Mouse (Mus musculus): ENCODE measurements around the gene Sec31b. TPM values are rescaled to one million over a fixed set of nuclear protein-coding genes. Genes with fewer than 3 reads are reported as not detected.

Sec31b gene
- polyA plus RNA-seq, 1 experiment from 2014 or later, result 0.38 TPM

DNA sequence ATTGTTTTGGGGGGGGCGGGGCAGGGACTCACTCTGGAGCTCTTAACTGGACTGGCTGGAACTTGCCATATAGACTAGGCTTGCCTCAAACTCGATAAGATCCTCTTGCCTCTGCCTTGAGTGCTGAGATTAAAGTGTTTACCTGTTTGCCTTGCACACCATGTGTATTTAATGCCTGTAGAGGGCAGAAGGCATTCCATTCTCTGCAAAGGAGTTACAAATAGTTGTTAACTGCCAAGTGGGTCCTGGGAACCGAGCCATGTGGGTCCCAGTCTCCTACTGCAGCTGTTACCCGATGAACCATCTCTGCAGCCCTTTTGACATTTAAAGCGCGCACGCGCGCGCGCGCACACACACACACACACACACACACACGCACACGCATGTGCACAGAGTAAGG, 18.3 kb upstream of the Sec31b start:
- WGBS, result 92% methylated on average over 14 of the region's 14 CpGs
- ATAC-seq (ENCODE audit: insufficient number of reproducible peaks, insufficient read depth, low FRiP score, low TSS enrichment), result no peak
- Histone ChIP-seq H3K27me3 (no peaks in the 10 kb centered on the region), H3K4me2 (replicated peaks) (peak overlapping the region; percentile 88), H3K9ac (no peak overlapping the region), H3K9me3 (no peaks in the 10 kb centered on the region), H3K27ac (no peak overlapping the region), H3K4me3 (peak overlapping the region; percentile 56; the same call in 1 of the 2 replicates), H3K36me3 (peaks cover 40% of the 10 kb centered on the region), H3K4me1 (peaks cover 17% of the 10 kb centered on the region)

DNA sequence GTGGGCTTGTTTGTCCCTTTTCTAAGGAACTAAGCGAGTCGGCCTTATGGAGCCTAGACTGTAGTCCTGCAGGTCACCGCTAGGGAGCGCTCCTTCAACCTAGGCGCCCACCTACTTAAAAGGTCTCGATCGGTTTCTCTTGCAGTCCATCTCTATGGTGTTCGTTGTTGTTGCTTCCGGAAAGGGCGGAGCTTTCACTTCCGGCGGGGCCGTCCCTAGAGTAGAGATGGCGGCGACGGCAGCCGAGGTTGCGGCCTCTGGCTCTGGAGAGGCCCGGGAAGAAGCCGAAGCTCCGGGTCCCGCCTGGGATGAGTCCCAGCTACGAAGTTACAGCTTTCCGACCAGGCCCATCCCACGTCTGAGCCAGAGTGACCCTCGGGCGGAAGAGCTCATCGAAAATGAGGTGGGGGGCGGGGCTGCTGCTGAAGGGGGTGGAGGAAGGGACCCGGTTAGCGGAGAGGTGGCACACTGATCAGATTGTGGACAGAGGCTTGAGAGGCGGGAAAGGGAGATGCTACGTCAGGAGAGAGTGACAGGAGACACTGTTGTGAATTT, 17.1 kb upstream of the Sec31b start, which contains the start of gene Hif1an:
Gene Hif1an, plus strand, starts transcription at position 199 of the 555 bp plus-strand sequence.
- Histone ChIP-seq H3K9me3 (no peaks in the 10 kb centered on the region), H3K27ac (peak within 1 kb of the TSS; percentile 43; the same call in 1 of the 2 replicates), H3K4me1 (peaks cover 17% of the 10 kb centered on the region), H3K27me3 (no peaks in the 10 kb centered on the region), H3K4me2 (replicated peaks) (peak within 1 kb of the TSS; percentile 88), H3K4me3 (peak within 1 kb of the TSS; percentile 56), H3K9ac (peak within 1 kb of the TSS; percentile 57), H3K36me3 (peaks cover 27% of the 10 kb centered on the region)
- peak; percentile 94 for ATAC-seq (ENCODE audit: insufficient number of reproducible peaks, insufficient read depth, low FRiP score, low TSS enrichment)
- WGBS, result under 1% methylated on average over 33 of the region's 33 CpGs

DNA sequence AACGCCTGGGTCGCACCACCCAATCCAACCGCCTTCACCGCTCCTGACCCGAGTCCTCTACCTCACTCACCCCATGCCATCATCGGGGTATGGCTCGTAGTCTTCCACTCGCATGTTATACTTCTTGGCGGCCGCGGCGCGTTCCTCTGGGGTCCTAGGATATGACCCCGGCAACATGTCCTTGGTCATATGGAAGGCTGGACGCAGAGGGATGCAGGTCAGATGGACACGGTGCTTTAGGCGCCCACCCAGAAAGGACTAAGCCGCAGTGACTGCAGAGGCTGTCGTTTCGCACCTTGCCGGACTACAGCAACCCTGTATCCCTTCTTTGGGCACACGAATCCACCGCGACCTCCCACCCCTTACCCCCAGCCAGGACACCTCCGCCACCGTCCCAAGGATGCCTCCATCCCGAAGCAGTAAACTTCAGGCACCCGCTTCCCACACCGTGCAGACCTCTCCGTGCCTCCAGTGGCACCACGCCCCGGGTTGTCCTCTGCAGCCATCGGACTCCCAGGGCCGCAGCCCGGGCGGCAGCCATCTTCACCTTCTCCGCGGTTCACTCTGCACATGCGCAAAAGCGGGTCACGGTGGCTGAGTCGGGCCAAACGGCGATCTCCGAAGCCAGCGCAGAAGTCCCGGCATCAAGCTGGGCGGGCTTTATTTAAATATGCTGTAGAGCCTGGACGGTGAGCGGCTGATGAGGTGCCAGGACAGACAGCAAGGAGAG, 9.4 kb upstream of the Sec31b start, which contains the start of gene Ndufb8:
Gene Ndufb8, minus strand, starts transcription at position 580 of the 730 bp plus-strand sequence.
- H3K27ac ChIP-seq, result peak within 1 kb of the TSS; percentile 46; the same call in 1 of the 2 replicates
- H3K9ac ChIP-seq, result peak within 1 kb of the TSS; percentile 83
- peak within 1 kb of the TSS; percentile 93 for H3K4me3 ChIP-seq
- H3K27me3 ChIP-seq, result no peaks in the 10 kb centered on the region
- ATAC-seq (ENCODE audit: insufficient number of reproducible peaks, insufficient read depth, low FRiP score, low TSS enrichment), result peak; percentile 88
- H3K36me3 ChIP-seq, result peaks cover 34% of the 10 kb centered on the region
- H3K9me3 ChIP-seq, result no peaks in the 10 kb centered on the region
- peak within 1 kb of the TSS; percentile 90 for H3K4me2 ChIP-seq (replicated peaks)
- H3K4me1 ChIP-seq, result peaks cover 7% of the 10 kb centered on the region
- under 1% methylated on average over 50 of the region's 50 CpGs for WGBS

DNA sequence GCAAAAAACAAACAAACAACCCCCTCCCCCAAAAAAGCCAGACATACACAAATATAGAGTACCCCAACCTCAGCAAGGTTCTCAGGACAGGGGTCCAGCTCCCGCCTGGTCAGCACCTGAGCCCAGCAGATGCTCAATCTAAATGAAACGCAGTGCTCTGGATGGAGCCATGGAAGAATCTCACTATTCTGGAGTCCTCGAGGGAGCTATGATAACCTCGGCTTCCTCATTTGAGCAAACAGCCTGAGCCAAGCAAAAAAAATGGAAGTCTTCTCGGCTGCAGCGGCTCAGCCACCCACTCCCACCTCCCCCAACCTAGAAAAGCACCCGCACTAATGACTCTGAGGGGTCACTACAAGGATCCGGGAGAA, 8.8 kb upstream of the Sec31b start:
- H3K9ac ChIP-seq, result peak overlapping the region; percentile 83
- peaks cover 40% of the 10 kb centered on the region for H3K36me3 ChIP-seq
- H3K27me3 ChIP-seq, result no peaks in the 10 kb centered on the region
- no peak for ATAC-seq (ENCODE audit: insufficient number of reproducible peaks, insufficient read depth, low FRiP score, low TSS enrichment)
- peak overlapping the region; percentile 93 for H3K4me3 ChIP-seq
- peaks cover 7% of the 10 kb centered on the region for H3K4me1 ChIP-seq
- WGBS, result 5% methylated on average over 8 of the region's 8 CpGs
- H3K4me2 ChIP-seq (replicated peaks), result peak overlapping the region; percentile 90
- H3K9me3 ChIP-seq, result no peaks in the 10 kb centered on the region
- H3K27ac ChIP-seq, result no peak overlapping the region

DNA sequence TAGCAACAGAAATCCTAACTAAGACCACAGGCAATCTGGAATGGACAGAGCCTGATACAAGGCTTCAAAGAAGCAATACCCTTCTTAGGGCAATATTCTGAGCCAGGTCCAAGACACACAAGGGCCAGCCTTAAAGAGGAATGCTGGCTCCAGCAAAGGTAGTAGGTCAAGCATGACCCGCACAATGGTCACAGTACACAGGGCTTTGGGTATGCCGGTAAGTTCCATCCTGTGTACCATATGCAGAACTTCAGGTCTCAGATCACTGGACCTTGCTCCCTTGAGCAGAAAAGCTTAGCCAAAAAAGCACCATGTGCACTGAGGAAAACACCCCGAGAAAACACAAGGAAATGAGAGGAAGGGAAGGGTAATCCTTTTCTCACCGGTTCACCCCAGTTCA, 7.6 kb upstream of the Sec31b start:
- Histone ChIP-seq H3K27me3 (no peaks in the 10 kb centered on the region), H3K36me3 (peaks cover 52% of the 10 kb centered on the region), H3K4me3 (no peak overlapping the region), H3K9me3 (no peaks in the 10 kb centered on the region), H3K27ac (no peak overlapping the region), H3K4me1 (peaks cover 7% of the 10 kb centered on the region), H3K4me2 (replicated peaks) (no peak overlapping the region), H3K9ac (no peak overlapping the region)
- ATAC-seq (ENCODE audit: insufficient number of reproducible peaks, insufficient read depth, low FRiP score, low TSS enrichment), result no peak
- 87% methylated on average over 4 of the region's 4 CpGs for WGBS

DNA sequence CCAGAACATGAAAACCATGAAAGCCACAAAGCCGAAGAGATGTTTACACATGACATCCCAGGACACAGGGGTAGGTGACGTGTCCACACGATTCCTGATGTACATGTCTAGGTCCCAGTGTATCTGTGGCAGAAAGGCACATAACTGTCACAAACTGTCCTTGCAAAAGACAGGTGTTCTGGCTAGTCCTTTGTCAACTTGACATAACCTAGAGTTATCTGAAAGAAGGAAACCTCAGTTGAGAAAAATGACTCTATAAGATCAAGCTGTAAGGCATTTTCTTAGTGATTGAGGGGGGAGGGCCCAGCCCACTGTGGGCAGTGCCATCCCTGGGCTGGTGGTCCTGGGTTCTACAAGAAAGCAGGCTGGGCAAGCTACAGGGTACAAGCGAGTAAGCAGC, 7.1 kb upstream of the Sec31b start, which contains the start of gene Gm20538:
Gene Gm20538, minus strand, starts transcription at position 101 of the 400 bp plus-strand sequence.
- H3K9me3 ChIP-seq, result no peaks in the 10 kb centered on the region
- ATAC-seq (ENCODE audit: insufficient number of reproducible peaks, insufficient read depth, low FRiP score, low TSS enrichment), result no peak
- peaks cover 7% of the 10 kb centered on the region for H3K4me1 ChIP-seq
- H3K4me3 ChIP-seq, result no peak within 1 kb of the TSS
- no peaks in the 10 kb centered on the region for H3K27me3 ChIP-seq
- H3K9ac ChIP-seq, result no peak within 1 kb of the TSS
- no peak within 1 kb of the TSS for H3K4me2 ChIP-seq (replicated peaks)
- WGBS, result 95% methylated on average over 4 of the region's 4 CpGs
- H3K36me3 ChIP-seq, result peaks cover 57% of the 10 kb centered on the region
- no peak within 1 kb of the TSS for H3K27ac ChIP-seq

DNA sequence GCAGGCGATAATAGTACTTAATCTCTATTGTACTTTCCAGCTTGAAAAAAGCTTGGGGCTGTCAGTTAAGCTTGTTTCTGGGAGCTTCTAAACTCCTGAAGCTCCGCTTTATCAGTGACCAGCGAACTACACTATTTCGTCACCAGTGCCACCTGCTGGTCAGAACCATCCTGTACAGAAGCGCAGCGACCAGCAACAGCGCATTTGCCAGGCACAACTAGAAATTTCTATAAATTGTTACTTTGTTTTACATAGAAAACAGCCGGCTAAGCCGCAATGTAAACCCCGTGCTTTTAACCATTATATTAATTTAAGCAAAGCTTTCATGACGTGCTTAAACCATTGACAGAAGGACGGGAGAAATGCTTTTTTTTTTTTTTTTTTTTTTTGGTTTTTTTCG, 889 bp downstream of the Sec31b start:
- ATAC-seq (ENCODE audit: insufficient number of reproducible peaks, insufficient read depth, low FRiP score, low TSS enrichment), result no peak
- Histone ChIP-seq H3K27me3 (peaks cover 15% of the 10 kb centered on the region), H3K9me3 (peaks cover 8% of the 10 kb centered on the region; the same call in 1 of the 2 replicates), H3K27ac (no peak overlapping the region), H3K4me2 (replicated peaks) (peak overlapping the region; percentile 64), H3K4me3 (no peak overlapping the region), H3K36me3 (peaks cover 21% of the 10 kb centered on the region), H3K4me1 (peaks cover 3% of the 10 kb centered on the region; the same call in 1 of the 2 replicates), H3K9ac (no peak overlapping the region)
- WGBS, result 3% methylated on average over 13 of the region's 13 CpGs

DNA sequence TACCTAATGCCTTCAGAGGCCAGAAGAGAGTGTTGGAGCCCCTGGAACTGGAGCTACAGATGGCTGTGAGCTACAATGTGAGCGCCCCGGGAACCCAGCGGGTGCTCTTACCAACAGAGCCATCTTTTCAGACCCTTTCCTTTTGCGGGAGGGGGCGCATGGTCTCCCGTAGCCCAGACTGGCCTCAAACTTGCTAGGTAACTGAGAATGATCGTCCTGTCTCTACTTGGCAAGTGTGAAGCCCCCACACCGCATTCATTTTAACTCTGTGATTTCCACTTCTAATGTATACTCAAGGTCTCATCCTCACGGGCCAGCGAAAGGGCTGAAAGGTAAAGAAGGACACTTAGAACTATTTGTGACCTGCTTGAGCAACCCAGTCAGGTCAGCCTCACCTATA, 1.3 kb downstream of the Sec31b start:
- Histone ChIP-seq H3K9ac (no peak overlapping the region), H3K4me3 (no peak overlapping the region), H3K36me3 (peaks cover 17% of the 10 kb centered on the region), H3K4me1 (peaks cover 3% of the 10 kb centered on the region; the same call in 1 of the 2 replicates), H3K27me3 (peaks cover 15% of the 10 kb centered on the region), H3K4me2 (replicated peaks) (0 out of 2 replicates have a peak overlapping the region, but pooled peaks have one; percentile 64), H3K9me3 (peaks cover 8% of the 10 kb centered on the region; the same call in 1 of the 2 replicates), H3K27ac (no peak overlapping the region)
- no peak for ATAC-seq (ENCODE audit: insufficient number of reproducible peaks, insufficient read depth, low FRiP score, low TSS enrichment)
- WGBS, result 60% methylated on average over 10 of the region's 10 CpGs

DNA sequence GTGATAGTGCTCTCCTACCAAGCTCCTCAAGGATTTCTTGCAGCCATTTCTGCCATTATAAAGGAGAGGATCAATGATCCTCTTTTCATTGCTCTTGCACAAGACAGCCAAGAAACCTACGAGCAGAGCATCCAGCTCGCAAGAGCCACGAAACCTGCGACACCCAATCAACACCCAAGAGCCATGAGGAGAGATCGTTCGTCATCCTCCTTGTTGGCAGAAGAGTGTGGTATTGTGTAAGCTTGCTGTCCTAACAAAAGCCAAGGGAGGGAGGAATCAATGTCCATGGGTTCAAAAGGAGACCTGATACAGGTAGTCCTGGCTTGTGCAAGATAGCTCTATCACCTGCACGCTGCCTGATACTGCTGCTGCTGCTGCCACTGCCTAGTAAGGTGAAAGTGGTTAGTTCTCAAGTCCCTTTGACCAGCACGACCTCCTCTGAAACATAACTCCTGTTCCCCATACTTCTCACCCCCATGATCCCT, 2.9 kb downstream of the Sec31b start:
- 89% methylated on average over 8 of the region's 8 CpGs for WGBS

DNA sequence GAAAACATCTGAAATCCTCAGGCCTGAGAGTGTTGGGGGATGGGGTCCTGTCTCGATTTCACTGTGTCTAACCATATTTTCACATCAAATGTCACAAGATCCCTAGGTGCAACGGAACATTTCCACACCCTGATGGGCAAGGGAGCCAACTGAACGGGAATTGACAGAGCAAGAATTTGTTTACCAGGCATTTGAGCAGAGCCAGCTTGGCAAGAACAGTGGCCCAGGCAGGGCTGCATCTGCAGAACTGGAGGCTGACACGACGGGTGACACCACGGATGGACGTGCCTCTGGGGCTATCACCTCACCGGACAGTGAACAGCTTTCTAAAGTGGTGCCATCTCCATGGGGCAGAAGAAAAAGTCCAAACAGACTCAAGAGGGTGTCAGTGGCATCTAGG, 8.2 kb downstream of the Sec31b start:
- Histone ChIP-seq H3K9me3 (peaks cover 8% of the 10 kb centered on the region; the same call in 1 of the 2 replicates), H3K27me3 (no peaks in the 10 kb centered on the region), H3K9ac (no peak overlapping the region), H3K4me3 (no peak overlapping the region), H3K36me3 (no peaks in the 10 kb centered on the region), H3K4me1 (no peaks in the 10 kb centered on the region), H3K27ac (no peak overlapping the region), H3K4me2 (replicated peaks) (no peak overlapping the region)
- ATAC-seq (ENCODE audit: insufficient number of reproducible peaks, insufficient read depth, low FRiP score, low TSS enrichment), result no peak
- WGBS, result 73% methylated on average over 8 of the region's 8 CpGs

More for the DNA sequence above, 2.9 kb downstream of the Sec31b start:
- H3K4me1 ChIP-seq, result peaks cover 3% of the 10 kb centered on the region; the same call in 1 of the 2 replicates
- H3K27me3 ChIP-seq, result peaks cover 15% of the 10 kb centered on the region
- H3K4me3 ChIP-seq, result no peak overlapping the region
- no peak overlapping the region for H3K27ac ChIP-seq
- H3K4me2 ChIP-seq (replicated peaks), result no peak overlapping the region
- no peak overlapping the region for H3K9ac ChIP-seq
- peaks cover under 1% of the 10 kb centered on the region; the same call in 1 of the 2 replicates for H3K36me3 ChIP-seq
- H3K9me3 ChIP-seq, result peaks cover 8% of the 10 kb centered on the region; the same call in 1 of the 2 replicates
- ATAC-seq (ENCODE audit: insufficient number of reproducible peaks, insufficient read depth, low FRiP score, low TSS enrichment), result no peak

DNA sequence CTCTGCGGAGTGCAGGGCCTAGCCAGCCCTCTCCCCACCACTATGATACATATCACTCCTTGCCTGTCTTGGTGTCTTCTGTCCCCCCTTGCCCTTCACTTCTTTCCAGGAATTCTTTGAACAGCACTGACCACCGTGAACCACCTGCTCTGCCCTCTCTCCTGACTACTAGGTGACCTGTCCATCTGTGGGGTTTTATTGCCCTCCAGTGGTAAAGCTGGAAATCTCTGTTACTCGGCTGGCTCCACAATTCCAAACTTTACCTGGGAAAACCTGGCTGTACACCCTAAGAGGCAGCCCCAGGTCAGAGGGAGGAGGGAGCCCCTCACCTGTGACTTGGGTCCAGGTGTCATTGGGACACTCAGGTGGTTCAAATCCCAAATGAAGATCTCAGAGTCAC, 10.3 kb downstream of the Sec31b start:
- no peaks in the 10 kb centered on the region for H3K36me3 ChIP-seq
- H3K4me3 ChIP-seq, result no peak overlapping the region
- 33% methylated on average over 3 of the region's 3 CpGs for WGBS
- ATAC-seq (ENCODE audit: insufficient number of reproducible peaks, insufficient read depth, low FRiP score, low TSS enrichment), result no peak
- H3K4me2 ChIP-seq (replicated peaks), result no peak overlapping the region
- H3K27ac ChIP-seq, result no peak overlapping the region
- H3K9ac ChIP-seq, result no peak overlapping the region
- 0 out of 2 replicates have a peak, but pooled peaks cover 4% of the 10 kb centered on the region for H3K9me3 ChIP-seq
- H3K4me1 ChIP-seq, result no peaks in the 10 kb centered on the region
- H3K27me3 ChIP-seq, result 0 out of 2 replicates have a peak, but pooled peaks cover 5% of the 10 kb centered on the region

Measured in embryonic facial prominence, embryonic 12.5 days (tissue).